Mouse (Mus musculus) embryonic facial prominence, embryonic 14.5 days (tissue): ENCODE data around the gene Srp72. TPM values are rescaled to one million over a fixed set of nuclear protein-coding genes. Genes with fewer than 3 reads are reported as not detected.

Experiments
- polyA plus RNA-seq: library from polyadenylated mRNA; unstranded; fragments of >200 nt; fragmentation: Nextera tagmentation; extraction: Ambion mirVana; gene quantifications from 2 replicates; pipeline ENCODE4 v1.2.1, GENCODE M21; 2014

Srp72 gene
- polyA plus RNA-seq, 1 experiment from 2014 or later, result 96.9 TPM

Other genes with a start within 250 kb of the Srp72 start
- gene Aasdh, start 69.2 kb upstream of the Srp72 start, polyA plus RNA-seq, result 12.5 and 13.1 TPM in 2 replicates
- 228 and 252 TPM in 2 replicates for gene Paics, start 23.4 kb upstream of the Srp72 start, polyA plus RNA-seq
- gene Ppat, start 23.1 kb upstream of the Srp72 start, polyA plus RNA-seq, result 23.1 and 26.5 TPM in 2 replicates
- not detected in 2 replicates for gene Arl9, start 29.4 kb downstream of the Srp72 start, polyA plus RNA-seq
- gene Thegl, start 41.3 kb downstream of the Srp72 start, polyA plus RNA-seq, result 0.12 and 0.43 TPM in 2 replicates
- 1.6 and 2.8 TPM in 2 replicates for gene Hopx, start 140.4 kb downstream of the Srp72 start, polyA plus RNA-seq
- gene Spink2, start 236.8 kb downstream of the Srp72 start, polyA plus RNA-seq, result 3.9 and 4.7 TPM in 2 replicates